Mouse (Mus musculus): ENCODE data around the gene Gata5. TPM values are rescaled to one million over a fixed set of nuclear protein-coding genes. Genes with fewer than 3 reads are reported as not detected.

The Gata5 gene
- total RNA-seq, 4 experiments from 2014 or later: not detected

Other genes with a start within 250 kb of the Gata5 start
- gene Hrh3, start 230.2 kb downstream of the Gata5 start, total RNA-seq (2022): not detected
- gene Osbpl2, start 215.4 kb downstream of the Gata5 start, total RNA-seq (2022): 10 to 100 TPM; 16.6 to 19.2 (median 18.1) TPM
- gene Adrm1, start 163.2 kb downstream of the Gata5 start, total RNA-seq (2022): 100 to 1,000 TPM; 124 to 131 (median 129) TPM
- gene Lama5, start 108.8 kb downstream of the Gata5 start, total RNA-seq (2022): 10 to 100 TPM; 10.8 to 16.5 (median 13.8) TPM
- gene Rps21, start 77.3 kb downstream of the Gata5 start, total RNA-seq (2022): 100 to 1,000 TPM; 348 to 580 (median 436) TPM
- gene Cables2, start 61.2 kb downstream of the Gata5 start, total RNA-seq (2022): 10 to 100 TPM in 1 of 4 experiments, 1 to 10 TPM in 3; 8.1 to 10.8 (median 9.0) TPM
- not detected for gene Rbbp8nl, start 44.8 kb downstream of the Gata5 start, total RNA-seq (2022)
- under 1 TPM in 3 of 4 experiments, not detected in 1; 0.09 to 0.10 (median 0.10) TPM for gene Slco4a1, start 121.5 kb upstream of the Gata5 start, total RNA-seq (2022)
- gene Ntsr1, start 165.3 kb upstream of the Gata5 start, total RNA-seq (2022): under 1 TPM in 1 of 4 experiments, not detected in 3; 0.11 TPM
- 1 to 10 TPM; 3.6 to 5.1 (median 4.7) TPM for gene Mrgbp, start 246.6 kb upstream of the Gata5 start, total RNA-seq (2022)

Measured in gastrocnemius, adult 8-10 months (tissue).